Mouse (Mus musculus) neutrophil, adult 83 days (primary cell): ENCODE measurements around the gene S100a3. TPM values are rescaled to one million over a fixed set of nuclear protein-coding genes. Genes with fewer than 3 reads are reported as not detected.

Experiments used
- total RNA-seq, 2 experiments: library from RNA; stranded (reverse); gene quantifications; one replicate each; pipeline ENCODE4 v1.2.4; 2023

S100a3 gene
- 1 to 10 TPM; 5.9 to 6.6 TPM for total RNA-seq

GRCm38 (mm10) chr3:90560008-90560628 is at the start of gene S100a3:
Gene S100a3 (plus strand): TSS chr3:90560578.

GRCm38 (mm10) chr3:90513796-90514590 is 46.4 kb upstream of the S100a3 start, which contains the start of the genes S100a1 and S100a13:
Gene S100a1 (minus strand): TSS chr3:90514392.
Gene S100a13 (plus strand): TSS chr3:90514435.

GRCm38 (mm10) chr3:90526580-90526979 is 33.8 kb upstream of the S100a3 start, which contains the start of gene S100a14:
Gene S100a14 (plus strand): TSS chr3:90526856.

GRCm38 (mm10) chr3:90537141-90537904 is 23.1 kb upstream of the S100a3 start, which contains the start of gene S100a16:
Gene S100a16 (plus strand): TSS chr3:90537254.

GRCm38 (mm10) chr3:90589947-90590346 is 29.6 kb downstream of the S100a3 start, which contains the start of gene S100a2:
Gene S100a2 (plus strand): TSS chr3:90590247.

GRCm38 (mm10) chr3:90601486-90602110 is 41.2 kb downstream of the S100a3 start, which contains the start of gene Gm42674:
Gene Gm42674 (plus strand): TSS chr3:90601904.

GRCm38 (mm10) chr3:90603623-90604022 is 43.2 kb downstream of the S100a3 start, which contains the start of gene S100a4:
Gene S100a4 (plus strand): TSS chr3:90603771.

GRCm38 (mm10) chr3:90608223-90608622 is 47.8 kb downstream of the S100a3 start, which contains the start of gene S100a5:
Gene S100a5 (plus strand): TSS chr3:90608523.

GRCm38 (mm10) chr3:90612728-90613291 is 52.4 kb downstream of the S100a3 start, which contains the start of gene S100a6:
Gene S100a6 (plus strand): TSS chr3:90612882.

Other genes starting within 250 kb of the S100a3 start
- gene Slc27a3, start 170.6 kb upstream of the S100a3 start, total RNA-seq = 1 to 10 TPM; 1.4 to 2.5 TPM
- 10 to 100 TPM; 43.1 to 53.5 TPM for gene Ints3, start 127.0 kb upstream of the S100a3 start, total RNA-seq
- under 1 TPM; 0.15 to 0.53 TPM for gene Npr1, start 94.7 kb upstream of the S100a3 start, total RNA-seq
- gene Ilf2, start 84.5 kb upstream of the S100a3 start, total RNA-seq = 10 to 100 TPM; 50.7 to 54.7 TPM
- 10 to 100 TPM; 28.2 to 32.1 TPM for gene Snapin, start 69.5 kb upstream of the S100a3 start, total RNA-seq
- 10 to 100 TPM; 70.6 to 81.8 TPM for gene Chtop, start 51.1 kb upstream of the S100a3 start, total RNA-seq
- gene S100a1, start 46.2 kb upstream of the S100a3 start, total RNA-seq = 10 to 100 TPM; 23.2 to 23.6 TPM
- 10 to 100 TPM; 36.7 to 40.7 TPM for gene S100a13, start 46.1 kb upstream of the S100a3 start, total RNA-seq
- gene S100a14, start 33.7 kb upstream of the S100a3 start, total RNA-seq = under 1 TPM in 1 of 2 experiments, not detected in 1; 0.40 TPM
- gene S100a16, start 23.3 kb upstream of the S100a3 start, total RNA-seq = under 1 TPM in 1 of 2 experiments, not detected in 1; 0.39 TPM
- 1 to 10 TPM in 1 of 2 experiments, not detected in 1; 2.9 TPM for gene S100a2, start 29.7 kb downstream of the S100a3 start, total RNA-seq
- not detected for gene Gm42674, start 41.3 kb downstream of the S100a3 start, total RNA-seq
- 100 to 1,000 TPM; 351 to 397 TPM for gene S100a4, start 43.2 kb downstream of the S100a3 start, total RNA-seq
- gene S100a5, start 47.9 kb downstream of the S100a3 start, total RNA-seq = not detected
- gene S100a6, start 52.3 kb downstream of the S100a3 start, total RNA-seq = 1,000 to 10,000 TPM; 1,195 to 1,254 TPM
- 1 to 10 TPM; 1.6 to 2.2 TPM for gene S100a7a, start 93.4 kb downstream of the S100a3 start, total RNA-seq
- gene S100a8, start 108.4 kb downstream of the S100a3 start, total RNA-seq = over 10,000 TPM; 45,493 to 45,678 TPM
- gene S100a9, start 135.1 kb downstream of the S100a3 start, total RNA-seq = over 10,000 TPM; 54,611 to 54,778 TPM
- 1 to 10 TPM in 1 of 2 experiments, under 1 TPM in 1; 0.71 to 1.4 TPM for gene Pglyrp4, start 166.3 kb downstream of the S100a3 start, total RNA-seq
- gene Gm5849, start 217.3 kb downstream of the S100a3 start, total RNA-seq = not detected